Mouse (Mus musculus): ENCODE data around the gene Gramd4. TPM values are rescaled to one million over a fixed set of nuclear protein-coding genes. Genes with fewer than 3 reads are reported as not detected.

Gramd4 gene
- polyA plus RNA-seq, 1 experiment from 2014 or later = 41.7 TPM

Other genes with a start within 250 kb of the Gramd4 start
- gene Cdpf1, start 246.0 kb upstream of the Gramd4 start, polyA plus RNA-seq (2015; fragmentation: Nextera tagmentation; extraction: Ambion mirVana) = 21.3 and 25.6 TPM in 2 replicates
- gene Pkdrej, start 236.0 kb upstream of the Gramd4 start, polyA plus RNA-seq (2015; fragmentation: Nextera tagmentation; extraction: Ambion mirVana) = 0.05 and 0.10 TPM in 2 replicates
- gene Ttc38, start 225.4 kb upstream of the Gramd4 start, polyA plus RNA-seq (2015; fragmentation: Nextera tagmentation; extraction: Ambion mirVana) = 3.3 and 3.6 TPM in 2 replicates
- 4.2 and 5.3 TPM in 2 replicates for gene Gtse1, start 197.9 kb upstream of the Gramd4 start, polyA plus RNA-seq (2015; fragmentation: Nextera tagmentation; extraction: Ambion mirVana)
- gene Trmu, start 178.4 kb upstream of the Gramd4 start, polyA plus RNA-seq (2015; fragmentation: Nextera tagmentation; extraction: Ambion mirVana) = 58.8 and 63.4 TPM in 2 replicates
- 1.6 and 2.2 TPM in 2 replicates for gene Celsr1, start 23.9 kb upstream of the Gramd4 start, polyA plus RNA-seq (2015; fragmentation: Nextera tagmentation; extraction: Ambion mirVana)
- gene Cerk, start 128.4 kb downstream of the Gramd4 start, polyA plus RNA-seq (2015; fragmentation: Nextera tagmentation; extraction: Ambion mirVana) = 25.0 and 25.8 TPM in 2 replicates
- gene Tbc1d22a, start 156.8 kb downstream of the Gramd4 start, polyA plus RNA-seq (2015; fragmentation: Nextera tagmentation; extraction: Ambion mirVana) = 14.3 and 15.1 TPM in 2 replicates

Measured in midbrain, embryonic 15.5 days (tissue).